Mouse (Mus musculus): Measurements from ENCODE around the gene Ccdc152. TPM values are rescaled to one million over a fixed set of nuclear protein-coding genes. Genes with fewer than 3 reads are reported as not detected.
A peak's percentile ranks its signal among the peaks of the same experiment; 100 is the strongest.

Ccdc152 gene
- total and polyA plus RNA-seq, 3 experiments, result 0.39 TPM; not detected in 2

DNA sequence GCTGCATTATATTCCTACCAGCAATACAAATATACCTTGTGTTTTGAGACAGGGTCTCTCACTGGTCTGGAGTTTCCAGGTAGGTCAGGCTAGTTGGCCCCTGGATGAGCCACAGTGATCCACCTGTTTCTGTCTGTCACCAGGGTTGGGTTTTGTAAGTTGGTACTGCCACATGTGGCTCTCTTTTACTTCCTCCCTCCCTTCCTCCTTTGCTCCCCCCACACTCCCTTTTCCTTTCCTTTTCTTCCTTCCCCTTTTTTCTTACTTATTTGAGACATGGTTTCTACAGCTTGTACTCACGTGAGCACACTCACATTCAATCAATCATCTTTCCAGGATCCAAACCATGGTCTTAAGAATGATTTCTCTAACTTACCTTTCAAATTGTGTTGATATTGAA lies 9.8 kb downstream of the Ccdc152 start:
- Histone ChIP-seq H3K4me1 (ENCODE audit: control insufficient read depth, insufficient read depth, low read length) (no peaks in the 10 kb centered on the region), H3K27me3 (ENCODE audit: control insufficient read depth, insufficient read depth, low read length) (no peaks in the 10 kb centered on the region), H3K27ac (no peak overlapping the region), H3K9ac (ENCODE audit: low read depth, low read length) (no peak overlapping the region), H3K79me2 (replicated peaks; ENCODE audit: control insufficient read depth, insufficient read depth, low read length) (no peaks in the 10 kb centered on the region), H3K36me3 (ENCODE audit: control insufficient read depth, insufficient read depth, low read length) (no peaks in the 10 kb centered on the region), H3K4me3 (no peak overlapping the region)
- TF ChIP-seq CTCF (IDR thresholded peaks at IDR 0.05), result no peak
- TF ChIP-seq EP300 (IDR thresholded peaks at IDR 0.05; ENCODE audit: insufficient read depth, low read depth, low read length), result no peak
- no peak for TF ChIP-seq POLR2A (IDR thresholded peaks at IDR 0.05; ENCODE audit: insufficient read depth, low read depth, low read length)
- no peak for DNase-seq
- intact Hi-C loops (cut with DNase I), result loop anchor here (10.0 kb wide), 2 partner anchors 641 to 751 kb away; no protein-coding TSS in a partner anchor
- 52% methylated on average over 1 of the region's 1 CpGs for WGBS

DNA sequence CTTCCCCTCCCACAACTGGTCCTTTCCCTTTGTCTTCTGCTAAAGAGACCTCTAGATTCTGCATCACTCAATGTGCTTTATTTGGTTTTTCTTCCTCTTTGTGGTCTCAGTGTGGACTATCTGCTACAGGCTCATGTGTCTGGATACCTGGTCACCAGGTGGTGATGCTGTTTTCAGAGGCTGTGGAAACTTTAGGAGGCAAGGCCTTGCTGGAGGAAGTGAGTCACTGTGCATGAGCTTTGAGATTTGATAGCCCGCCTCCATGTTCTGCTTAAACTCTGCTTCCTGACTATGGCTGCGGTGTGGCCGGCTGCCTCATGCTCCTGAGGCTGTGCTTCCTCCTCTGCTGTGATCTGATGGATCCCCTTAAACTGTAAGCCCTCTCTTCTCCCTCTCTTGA lies 12.9 kb downstream of the Ccdc152 start:
- Histone ChIP-seq H3K36me3 (ENCODE audit: control insufficient read depth, insufficient read depth, low read length) (no peaks in the 10 kb centered on the region), H3K27me3 (ENCODE audit: control insufficient read depth, insufficient read depth, low read length) (no peaks in the 10 kb centered on the region), H3K4me3 (no peak overlapping the region), H3K9ac (ENCODE audit: low read depth, low read length) (no peak overlapping the region), H3K4me1 (ENCODE audit: control insufficient read depth, insufficient read depth, low read length) (no peaks in the 10 kb centered on the region), H3K27ac (no peak overlapping the region), H3K79me2 (replicated peaks; ENCODE audit: control insufficient read depth, insufficient read depth, low read length) (no peaks in the 10 kb centered on the region)
- no peak for DNase-seq
- TF ChIP-seq POLR2A (IDR thresholded peaks at IDR 0.05; ENCODE audit: insufficient read depth, low read depth, low read length) (no peak), CTCF (IDR thresholded peaks at IDR 0.05) (no peak), EP300 (IDR thresholded peaks at IDR 0.05; ENCODE audit: insufficient read depth, low read depth, low read length) (no peak)
- intact Hi-C loops (cut with DNase I), result loop anchor here (10.0 kb wide), 2 partner anchors 644 to 754 kb away; no protein-coding TSS in a partner anchor
- WGBS, result 76% methylated on average over 3 of the region's 3 CpGs

DNA sequence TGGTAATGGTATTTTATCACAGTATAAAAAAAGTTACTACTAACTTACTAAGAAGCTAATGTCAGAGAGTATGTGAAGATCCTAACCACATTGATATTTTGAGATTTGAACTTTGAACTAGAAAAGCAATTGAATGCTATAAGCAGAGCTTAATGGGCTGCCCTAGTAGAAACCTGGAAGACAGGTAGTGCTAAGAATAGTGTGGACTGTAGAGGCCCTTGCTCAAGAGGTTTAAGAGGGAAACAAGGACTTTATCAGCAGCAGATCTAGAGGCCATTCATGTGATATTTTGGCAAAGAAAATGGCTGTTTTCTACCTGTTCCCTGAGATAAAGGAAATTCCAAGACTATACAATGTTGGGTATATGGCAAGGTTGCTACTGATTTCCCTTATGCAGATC lies 17.3 kb downstream of the Ccdc152 start:
- no peaks in the 10 kb centered on the region for H3K27me3 ChIP-seq (ENCODE audit: control insufficient read depth, insufficient read depth, low read length)
- intact Hi-C loops (cut with DNase I), result no loop called here
- H3K79me2 ChIP-seq (replicated peaks; ENCODE audit: control insufficient read depth, insufficient read depth, low read length), result no peaks in the 10 kb centered on the region; the same call in 1 of the 2 replicates
- no peak overlapping the region for H3K4me3 ChIP-seq
- TF ChIP-seq POLR2A (IDR thresholded peaks at IDR 0.05; ENCODE audit: insufficient read depth, low read depth, low read length), result no peak
- TF ChIP-seq CTCF (IDR thresholded peaks at IDR 0.05), result no peak
- no peak for TF ChIP-seq EP300 (IDR thresholded peaks at IDR 0.05; ENCODE audit: insufficient read depth, low read depth, low read length)
- H3K4me1 ChIP-seq (ENCODE audit: control insufficient read depth, insufficient read depth, low read length), result no peaks in the 10 kb centered on the region; the same call in 1 of the 2 replicates
- H3K36me3 ChIP-seq (ENCODE audit: control insufficient read depth, insufficient read depth, low read length), result peaks cover 2% of the 10 kb centered on the region; the same call in 1 of the 2 replicates
- no peak overlapping the region for H3K9ac ChIP-seq (ENCODE audit: low read depth, low read length)
- no peak for DNase-seq
- no peak overlapping the region for H3K27ac ChIP-seq

DNA sequence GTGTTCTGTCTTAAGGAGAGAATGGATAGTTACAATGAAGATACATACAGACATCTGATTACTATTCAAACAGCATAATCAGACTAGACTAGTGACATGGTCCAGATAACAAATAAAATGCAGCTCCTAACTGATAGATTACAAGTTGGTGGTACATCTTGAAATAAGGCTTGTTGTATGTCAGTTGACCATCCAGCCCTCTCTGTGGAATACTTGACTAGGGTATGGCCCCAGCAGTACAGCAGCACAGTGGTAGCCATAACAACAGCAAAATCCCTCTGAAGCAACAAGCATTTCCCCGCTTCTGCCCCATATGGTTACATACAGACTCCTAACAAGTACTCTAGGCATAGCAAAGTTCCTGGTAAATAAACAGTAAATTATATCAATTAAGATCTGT lies 21.6 kb downstream of the Ccdc152 start:
- no peak for TF ChIP-seq POLR2A (IDR thresholded peaks at IDR 0.05; ENCODE audit: insufficient read depth, low read depth, low read length)
- no peak for TF ChIP-seq EP300 (IDR thresholded peaks at IDR 0.05; ENCODE audit: insufficient read depth, low read depth, low read length)
- no peak for TF ChIP-seq CTCF (IDR thresholded peaks at IDR 0.05)
- Histone ChIP-seq H3K79me2 (replicated peaks; ENCODE audit: control insufficient read depth, insufficient read depth, low read length) (no peaks in the 10 kb centered on the region; the same call in 1 of the 2 replicates), H3K36me3 (ENCODE audit: control insufficient read depth, insufficient read depth, low read length) (peaks cover 15% of the 10 kb centered on the region), H3K27ac (no peak overlapping the region), H3K27me3 (ENCODE audit: control insufficient read depth, insufficient read depth, low read length) (no peaks in the 10 kb centered on the region), H3K4me1 (ENCODE audit: control insufficient read depth, insufficient read depth, low read length) (no peaks in the 10 kb centered on the region; the same call in 1 of the 2 replicates), H3K9ac (ENCODE audit: low read depth, low read length) (no peak overlapping the region), H3K4me3 (no peak overlapping the region)
- WGBS, result 95% methylated on average over 1 of the region's 1 CpGs
- DNase-seq, result no peak
- intact Hi-C loops (cut with DNase I), result no loop called here

DNA sequence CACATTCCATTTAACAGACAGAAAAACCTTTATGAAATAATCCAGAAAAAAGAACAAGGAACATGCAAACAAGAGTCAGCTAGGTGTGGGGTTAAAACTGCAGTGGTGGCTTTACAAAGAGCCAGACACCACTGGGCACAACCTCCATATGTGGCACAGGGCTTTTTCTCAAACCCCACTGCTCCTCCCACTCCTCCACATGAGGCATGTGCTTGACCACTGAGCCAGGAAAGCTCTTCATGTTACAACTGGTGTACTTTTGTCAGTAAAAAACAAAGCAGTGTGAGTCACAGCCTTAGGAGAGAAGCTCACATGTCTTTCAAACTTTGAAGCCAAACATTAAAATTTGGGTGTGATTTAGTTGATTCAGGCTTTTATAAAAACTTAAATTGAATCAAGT lies 22.1 kb downstream of the Ccdc152 start:
- peaks cover 19% of the 10 kb centered on the region for H3K36me3 ChIP-seq (ENCODE audit: control insufficient read depth, insufficient read depth, low read length)
- DNase-seq, result no peak
- intact Hi-C loops (cut with DNase I), result no loop called here
- TF ChIP-seq EP300 (IDR thresholded peaks at IDR 0.05; ENCODE audit: insufficient read depth, low read depth, low read length) (0 out of 2 replicates have a peak, but pooled peaks have one; percentile 28), POLR2A (IDR thresholded peaks at IDR 0.05; ENCODE audit: insufficient read depth, low read depth, low read length) (no peak), CTCF (IDR thresholded peaks at IDR 0.05) (no peak)
- no peak overlapping the region for H3K9ac ChIP-seq (ENCODE audit: low read depth, low read length)
- H3K27ac ChIP-seq, result no peak overlapping the region
- no peaks in the 10 kb centered on the region; the same call in 1 of the 2 replicates for H3K79me2 ChIP-seq (replicated peaks; ENCODE audit: control insufficient read depth, insufficient read depth, low read length)
- no peak overlapping the region for H3K4me3 ChIP-seq
- no peaks in the 10 kb centered on the region; the same call in 1 of the 2 replicates for H3K4me1 ChIP-seq (ENCODE audit: control insufficient read depth, insufficient read depth, low read length)
- no peaks in the 10 kb centered on the region for H3K27me3 ChIP-seq (ENCODE audit: control insufficient read depth, insufficient read depth, low read length)

DNA sequence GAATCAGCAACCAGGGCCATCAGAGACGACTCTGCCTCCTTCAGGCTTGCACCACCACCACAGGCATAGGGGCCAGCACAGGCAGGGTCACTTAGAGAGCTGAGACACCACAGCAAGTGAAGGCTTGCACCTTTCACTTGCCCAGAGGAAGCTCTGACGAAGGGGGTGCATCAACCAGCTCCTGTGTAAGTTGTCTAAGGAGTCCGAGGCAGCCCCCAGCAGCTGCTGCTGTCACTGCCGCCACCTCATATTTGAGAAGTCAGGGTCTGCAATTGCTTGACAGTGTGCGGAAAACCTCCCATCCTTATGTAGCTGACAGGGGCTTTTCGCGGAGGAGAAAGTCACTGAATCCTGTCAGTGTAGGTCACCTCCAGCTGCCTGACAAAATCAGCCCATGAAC lies 24.1 kb downstream of the Ccdc152 start:
- TF ChIP-seq CTCF (IDR thresholded peaks at IDR 0.05) (no peak), EP300 (IDR thresholded peaks at IDR 0.05; ENCODE audit: insufficient read depth, low read depth, low read length) (no peak), POLR2A (IDR thresholded peaks at IDR 0.05; ENCODE audit: insufficient read depth, low read depth, low read length) (no peak)
- intact Hi-C loops (cut with DNase I), result no loop called here
- Histone ChIP-seq H3K36me3 (ENCODE audit: control insufficient read depth, insufficient read depth, low read length) (peaks cover 37% of the 10 kb centered on the region), H3K4me1 (ENCODE audit: control insufficient read depth, insufficient read depth, low read length) (peaks cover under 1% of the 10 kb centered on the region), H3K27ac (no peak overlapping the region), H3K4me3 (no peak overlapping the region), H3K79me2 (replicated peaks; ENCODE audit: control insufficient read depth, insufficient read depth, low read length) (no peaks in the 10 kb centered on the region), H3K27me3 (ENCODE audit: control insufficient read depth, insufficient read depth, low read length) (no peaks in the 10 kb centered on the region), H3K9ac (ENCODE audit: low read depth, low read length) (no peak overlapping the region)
- no peak for DNase-seq
- WGBS, result 82% methylated on average over 7 of the region's 7 CpGs
